Mouse (Mus musculus) liver, adult 2 months (tissue): Measurements from ENCODE around the gene Taf8.

Experiments used
- CTCF ChIP-seq: fragments of 200-500 bp; IDR thresholded peaks from 2 replicates; pipeline ENCODE4 v1.5.1; 2011; ENCODE audit warnings: low read depth, low read length, control low read depth
- POLR2A ChIP-seq: fragments of 200-500 bp; IDR thresholded peaks from 2 replicates; pipeline ENCODE4 v1.6.1; 2011; ENCODE audit warnings: low read length, control low read depth; ENCODE audit not compliant: insufficient read depth; ENCODE audit errors: extremely low read depth

GRCm38 (mm10) chr17:47440359-47440890 is 61.7 kb downstream of the Taf8 start:
- TF ChIP-seq CTCF (no peak), POLR2A (no peak)
